Mouse (Mus musculus) MEL (cell line): Measurements from ENCODE around the gene Cdh13.

Experiments
- CTCF ChIP-seq, 3 experiments: IDR thresholded peaks in 2 of 3; conservative IDR thresholded peaks in 1 of 3; 2 replicates each; pipeline ENCODE4 v1.5.1; 2011 to 2012; ENCODE audit warnings: low read length in 3 of 3, low read depth in 2 of 3, mild to moderate bottlenecking in 2 of 3, improper control_type of control experiment in 1 of 3, inconsistent platforms in 1 of 3, mixed read lengths in 1 of 3, moderate library complexity in 1 of 3; ENCODE audit not compliant: control insufficient read depth in 1 of 3, insufficient read depth in 1 of 3, poor library complexity in 1 of 3, severe bottlenecking in 1 of 3
- GABPA ChIP-seq: IDR thresholded peaks from 2 replicates; pipeline ENCODE4 v1.6.1; 2012; ENCODE audit warnings: low read depth, mild to moderate bottlenecking, inconsistent platforms, low read length, improper control_type of control experiment, moderate library complexity
- MYB ChIP-seq: IDR thresholded peaks from 2 replicates; pipeline ENCODE4 v1.6.1; 2011; ENCODE audit warnings: mild to moderate bottlenecking, low read depth, low read length, improper control_type of control experiment
- NRF1 ChIP-seq: IDR thresholded peaks from 2 replicates; pipeline ENCODE4 v1.6.1; 2014; ENCODE audit warnings: low read depth, mild to moderate bottlenecking, inconsistent platforms, low read length, improper control_type of control experiment, moderate library complexity; ENCODE audit not compliant: poor library complexity, insufficient read depth, severe bottlenecking
- POLR2A ChIP-seq, 2 experiments: IDR thresholded peaks; 2 replicates each; pipeline ENCODE4 v1.6.1; 2011 to 2012; ENCODE audit warnings: low read length in 2 of 2, mild to moderate bottlenecking in 2 of 2, control low read depth in 1 of 2, improper control_type of control experiment in 1 of 2, low read depth in 1 of 2, moderate library complexity in 1 of 2; ENCODE audit not compliant: control insufficient read depth in 1 of 2, insufficient read depth in 1 of 2, poor library complexity in 1 of 2
- RAD21 ChIP-seq: IDR thresholded peaks from 2 replicates; pipeline ENCODE4 v1.6.1; 2011; ENCODE audit warnings: mild to moderate bottlenecking, low read depth, low read length, improper control_type of control experiment
- USF1 ChIP-seq: IDR thresholded peaks from 2 replicates; pipeline ENCODE4 v1.6.1; 2014; ENCODE audit warnings: low read depth, mild to moderate bottlenecking, inconsistent platforms, low read length, improper control_type of control experiment, moderate library complexity

GRCm38 (mm10) chr8:119021478-119021877 is 737.9 kb downstream of the Cdh13 start:
- TF ChIP-seq POLR2A (IDR thresholded peaks at IDR 0.05; ENCODE audit: control insufficient read depth in 1 of 2, insufficient read depth in 1 of 2, low read depth in 1 of 2, low read length in 2 of 2, poor library complexity in 1 of 2) (no peak), CTCF (IDR thresholded peaks at IDR 0.05 in 2 of 3, conservative IDR thresholded peaks at IDR 0.05 in 1 of 3; ENCODE audit: control insufficient read depth in 1 of 3, insufficient read depth in 1 of 3, low read depth in 2 of 3, low read length in 3 of 3, poor library complexity in 1 of 3, severe bottlenecking in 1 of 3) (no peak), USF1 (no peak), RAD21 (no peak), GABPA (no peak), MYB (no peak), NRF1 (no peak)
